Mouse (Mus musculus) erythroid progenitor cell, adult 5-6 weeks (primary cell): Measurements from ENCODE around the gene Pan2. TPM values are rescaled to one million over a fixed set of nuclear protein-coding genes. Genes with fewer than 3 reads are reported as not detected.
"Not testable (repeated sequence)": the region's sequence is repeated elsewhere in the genome, so short reads cannot be mapped to it uniquely, and the experiment has no call there.

Experiments used
- ATAC-seq: replicated peaks from 2 replicates; pipeline ENCODE4 v1.8.0; 2016; ENCODE audit warnings: moderate number of reproducible peaks, mild to moderate bottlenecking, moderate TSS enrichment, inconsistent platforms; ENCODE audit not compliant: poor library complexity, low FRiP score, severe bottlenecking
- total RNA-seq, 2 experiments: library from RNA; stranded (forward) in 1 of 2; stranded (reverse) in 1 of 2; fragments of 150-400 nt in 1 of 2; fragments of 186-747, 209-891 nt in 1 of 2; gene quantifications; 2 replicates each; pipeline versions ENCODE4 v1.2.3 to v1.2.4; 2015 to 2017; ENCODE audit warnings: low replicate concordance in 2 of 2

Pan2 gene
- total RNA-seq, 2 experiments from 2014 or later, result 27.0 to 34.8 TPM

DNA sequence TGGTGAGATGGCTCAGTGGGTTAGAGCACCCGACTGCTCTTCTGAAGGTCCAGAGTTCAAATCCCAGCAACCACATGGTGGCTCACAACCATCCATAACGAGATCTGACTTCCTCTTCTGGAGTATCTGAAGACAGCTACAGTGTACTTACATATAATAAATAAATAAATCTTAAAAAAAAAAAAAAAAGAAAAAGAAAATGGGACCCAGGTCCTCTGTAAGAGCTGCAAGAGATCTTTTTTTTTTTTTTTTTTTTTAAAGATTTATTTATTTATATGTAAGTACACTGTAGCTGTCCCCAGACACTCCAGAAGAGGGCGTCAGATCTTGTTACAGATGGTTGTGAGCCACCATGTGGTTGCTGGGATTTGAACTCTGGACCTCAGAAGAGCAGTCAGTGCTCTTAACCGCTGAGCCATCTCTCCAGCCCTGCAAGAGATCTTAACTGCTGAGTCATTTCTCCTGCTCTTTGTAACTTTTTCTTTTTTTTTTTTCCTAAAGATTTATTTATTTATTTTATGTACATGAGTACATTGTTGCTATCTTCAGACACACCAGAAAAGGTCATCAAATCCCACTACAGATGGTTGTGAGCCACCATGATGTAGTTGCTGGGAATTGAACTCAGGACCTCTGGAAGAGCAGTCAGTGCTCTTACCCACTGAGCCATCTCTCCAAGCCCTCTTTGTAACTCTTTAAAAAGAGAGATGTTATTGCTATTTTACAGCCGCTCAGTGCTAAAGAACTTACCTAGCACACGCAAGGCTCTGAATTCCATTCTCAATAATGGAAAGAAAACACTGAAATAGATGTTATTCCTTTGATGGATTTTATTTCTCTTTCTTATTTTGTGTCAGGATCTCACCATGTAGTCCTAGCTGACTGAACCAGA is 29.5 kb downstream of the Pan2 start:
- not testable (repeated sequence) for ATAC-seq

DNA sequence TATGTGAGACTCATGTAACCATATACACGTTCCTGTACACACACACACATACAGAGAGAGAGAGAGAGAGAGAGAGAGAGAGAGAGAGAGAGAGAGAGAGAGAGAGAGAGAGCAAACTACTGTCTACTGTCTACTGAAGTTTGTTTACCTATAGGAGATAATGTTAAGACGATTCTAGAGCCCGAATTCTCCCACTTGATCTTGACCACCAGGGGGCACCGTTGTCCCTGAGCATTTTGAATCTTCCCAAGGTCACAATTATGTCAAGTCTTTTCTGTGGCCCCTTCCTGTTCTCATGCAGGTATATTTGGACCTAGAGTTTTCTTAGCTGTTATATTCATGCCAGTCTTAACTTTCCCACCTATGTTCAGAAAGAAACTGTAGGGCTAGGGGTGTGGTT is 32.4 kb downstream of the Pan2 start:
- ATAC-seq, result peak; percentile 50

DNA sequence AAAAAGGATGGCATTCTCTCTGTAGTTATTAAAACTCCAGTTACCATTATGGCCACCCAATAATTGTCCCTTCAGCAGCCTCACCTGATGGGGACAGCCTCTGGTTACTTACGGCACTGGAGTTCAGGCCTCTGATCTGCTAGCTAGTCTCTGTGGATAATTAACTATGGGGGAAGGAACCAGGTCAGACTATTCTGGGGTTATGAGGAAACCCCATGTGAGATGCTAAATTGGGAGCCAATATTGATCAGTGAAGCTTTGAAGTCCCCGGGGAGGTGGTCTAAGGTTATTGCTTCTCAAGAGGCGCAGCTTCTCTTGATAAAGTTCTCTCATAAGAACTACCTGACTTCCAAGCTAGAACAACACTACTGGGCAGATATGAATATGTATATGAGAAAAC is 33.1 kb downstream of the Pan2 start:
- ATAC-seq, result no peak

DNA sequence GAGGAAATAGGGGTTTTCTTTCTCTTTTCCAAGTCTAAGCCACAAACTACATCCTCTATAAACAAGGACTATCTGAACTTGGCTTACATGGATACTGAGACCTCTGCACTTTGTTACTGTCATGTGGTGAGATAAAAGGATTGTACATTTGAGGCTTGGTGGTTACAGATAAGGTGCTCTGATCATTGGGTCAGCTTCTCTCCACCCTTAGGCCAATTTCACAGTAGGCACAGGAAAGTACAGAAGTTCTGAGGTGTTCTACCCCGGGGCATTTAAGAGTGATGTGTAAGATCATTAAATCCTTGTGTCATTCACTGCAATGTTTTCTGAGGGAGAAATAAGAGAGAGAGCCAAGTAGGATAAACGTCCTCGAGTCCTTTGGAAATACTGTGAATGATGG is 33.5 kb downstream of the Pan2 start:
- peak; percentile 56 for ATAC-seq

DNA sequence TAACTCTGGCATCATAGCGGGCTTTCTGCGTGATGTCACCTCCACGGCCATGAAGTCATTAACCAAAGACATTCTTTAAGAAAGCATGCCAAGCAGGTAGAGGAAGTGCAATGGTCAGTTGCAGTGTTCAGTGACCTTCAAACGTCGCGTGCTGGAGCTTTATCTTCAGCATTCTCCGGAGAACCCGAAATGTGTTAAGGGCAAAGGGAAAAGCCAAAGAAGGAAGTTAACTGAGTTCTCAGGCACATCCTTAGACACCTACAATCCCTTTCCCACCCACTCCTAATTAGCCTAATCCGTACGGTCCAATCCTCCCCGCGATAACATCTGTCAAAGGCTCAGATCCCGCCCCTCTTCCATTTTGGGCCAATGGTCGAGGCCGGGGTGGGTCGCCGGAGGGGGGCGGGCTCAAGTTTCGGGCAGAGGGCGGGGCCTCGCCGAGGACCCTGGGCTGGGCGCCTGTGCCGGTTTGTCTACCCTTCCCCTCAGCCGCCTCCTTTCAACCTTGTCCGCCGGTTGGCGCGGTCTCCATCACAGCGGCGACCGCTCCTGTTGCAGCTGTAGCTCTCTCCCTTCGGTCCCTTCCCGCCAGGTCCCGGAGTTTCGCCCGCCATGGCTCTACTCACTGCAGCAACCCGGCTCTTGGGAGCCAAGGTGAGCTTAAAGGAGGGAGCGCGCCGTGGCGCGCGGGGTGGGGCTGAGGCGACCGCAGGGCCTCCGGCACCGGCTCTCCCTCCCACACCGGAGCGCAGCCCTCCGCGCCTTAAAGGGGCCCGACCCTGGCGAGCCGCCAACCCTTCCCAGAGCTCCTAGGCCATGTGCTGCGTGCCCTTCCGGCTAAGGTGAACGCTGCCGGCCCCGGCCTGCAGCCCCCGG is 34.4 kb downstream of the Pan2 start, which contains the start of gene Cs:
Gene Cs (plus strand): TSS at position 429 of the 876 bp plus-strand sequence.
- peak; percentile 71 for ATAC-seq

DNA sequence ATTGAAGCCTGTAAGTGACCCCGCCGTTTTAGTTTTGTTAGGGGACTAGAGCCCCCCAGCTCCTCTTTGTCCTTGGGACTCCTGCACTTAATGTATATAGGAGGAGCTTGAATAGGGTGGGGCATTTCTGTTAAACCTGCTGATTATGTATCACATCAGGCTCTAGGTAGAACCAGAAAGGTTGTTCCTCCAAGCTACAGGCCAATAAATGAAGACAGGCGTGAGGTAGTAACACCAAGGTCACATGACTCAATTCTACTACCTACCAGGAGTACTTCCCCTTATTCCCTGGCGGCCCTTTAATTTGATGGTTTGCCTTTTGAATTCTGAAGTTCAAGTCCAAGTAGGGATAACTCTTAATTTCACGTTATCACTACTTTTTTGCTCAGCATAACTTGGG is 35.3 kb downstream of the Pan2 start:
- ATAC-seq, result peak; percentile 6; the same call in 1 of the 2 replicates

DNA sequence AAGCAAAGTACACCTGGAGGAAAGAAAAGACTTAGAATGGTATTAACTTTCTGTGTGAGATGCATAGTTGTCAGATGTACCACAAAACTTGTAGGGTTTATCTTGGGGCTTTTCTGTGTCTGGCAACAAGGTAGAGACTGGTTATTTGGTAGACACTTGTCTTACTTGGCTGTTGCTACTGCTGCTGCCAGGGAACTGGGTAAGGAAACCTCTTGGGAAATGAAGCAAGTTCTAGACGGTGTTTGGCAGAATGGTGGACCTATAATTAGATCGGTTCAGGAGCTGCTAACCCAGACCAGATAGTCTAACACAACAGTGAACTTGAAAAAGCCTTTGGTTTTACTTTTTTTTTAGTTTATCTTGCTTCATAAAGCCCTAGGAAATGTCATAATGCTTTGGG is 35.8 kb downstream of the Pan2 start:
- ATAC-seq, result no peak

DNA sequence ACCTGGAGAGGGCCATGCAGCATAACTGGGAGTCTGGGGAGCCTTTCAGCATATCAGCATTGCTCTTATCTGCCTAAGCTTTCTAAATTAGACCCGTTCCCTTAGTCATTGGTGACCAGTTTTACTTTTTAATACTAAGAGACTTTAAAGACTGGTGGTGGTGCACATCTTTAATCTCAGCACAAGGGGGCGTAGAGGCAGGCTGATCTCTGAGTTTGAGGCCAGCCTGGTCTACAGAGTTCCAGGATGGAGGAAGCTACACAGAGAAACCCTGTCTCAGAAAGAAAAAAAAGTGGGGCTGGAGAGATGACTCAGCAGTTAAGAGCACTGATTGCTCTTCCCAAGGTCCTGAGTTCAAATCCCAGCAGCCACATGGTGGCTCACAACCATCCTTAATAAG is 37.1 kb downstream of the Pan2 start:
- ATAC-seq, result no peak

DNA sequence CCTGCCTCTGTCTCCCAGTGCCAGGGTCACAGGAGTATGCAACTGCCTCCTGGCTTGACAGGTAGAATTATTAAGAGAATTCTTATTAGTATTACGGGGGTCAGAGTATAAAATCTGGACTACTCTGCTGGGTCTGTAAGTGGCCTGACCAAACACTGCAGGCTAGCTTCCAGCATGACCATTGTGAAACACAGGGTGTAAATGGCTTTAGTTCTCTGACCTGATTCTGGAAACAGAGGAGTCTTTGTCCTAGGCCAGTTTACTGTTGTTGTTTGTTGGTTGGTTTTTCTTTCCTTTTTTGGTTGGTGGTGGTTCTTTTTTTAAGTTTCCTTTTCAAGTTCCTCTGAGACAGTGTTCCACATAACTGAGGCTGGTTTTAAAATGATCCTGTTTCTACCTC is 40.3 kb downstream of the Pan2 start:
- ATAC-seq, result no peak

DNA sequence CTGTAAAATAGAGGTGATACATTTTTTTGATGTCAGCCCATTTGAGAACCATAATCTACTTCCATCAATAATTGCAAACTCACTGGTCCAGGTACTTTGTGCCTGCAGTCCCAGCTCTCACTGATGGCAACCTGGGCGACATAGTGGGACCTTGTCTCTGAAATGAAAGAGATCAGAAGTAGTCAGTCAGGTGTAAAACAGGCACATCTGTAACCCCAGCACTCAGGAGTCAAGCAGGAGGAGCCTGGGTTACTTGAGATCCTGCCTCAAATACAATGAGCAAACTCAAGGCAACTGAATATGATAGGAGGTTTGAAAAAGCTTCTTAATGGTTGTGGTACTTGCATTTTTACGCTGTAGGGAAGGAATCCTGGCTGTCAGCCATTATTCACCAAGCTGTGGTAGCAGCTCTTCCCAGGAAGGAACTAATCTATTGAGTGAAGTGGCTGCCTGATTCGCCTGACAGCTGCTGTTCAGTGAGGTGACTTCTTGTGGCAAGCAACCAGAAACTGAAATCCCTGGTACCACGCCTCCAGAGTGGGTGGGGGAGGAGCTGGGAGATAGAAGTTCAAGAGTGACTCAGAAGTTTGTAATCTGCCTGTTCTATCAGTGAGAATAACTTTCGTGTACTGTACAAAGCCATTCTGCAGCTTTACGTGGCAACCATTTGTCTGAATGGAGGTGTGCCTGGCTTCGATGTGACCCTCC is 41.6 kb downstream of the Pan2 start:
- ATAC-seq, result peak; percentile 95

DNA sequence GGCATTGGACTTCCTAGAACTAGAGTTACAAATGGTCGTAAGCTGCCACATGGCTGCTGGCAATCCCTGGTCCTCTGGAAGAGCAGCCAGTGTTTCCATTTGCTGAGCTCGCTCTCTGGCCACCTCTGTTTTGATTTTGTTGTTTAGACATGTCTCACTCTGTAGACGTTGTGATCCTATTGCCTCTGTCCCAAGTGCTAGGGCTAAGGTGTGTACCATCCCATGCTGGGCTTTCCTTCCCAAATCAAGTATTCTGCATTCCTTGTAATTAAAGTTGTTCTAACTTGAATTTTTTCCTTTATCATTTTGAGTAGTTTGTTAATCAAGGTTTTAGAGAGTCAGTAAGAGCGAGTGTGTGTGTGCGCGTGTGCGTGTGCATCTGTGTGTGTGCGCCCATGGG is 44.4 kb downstream of the Pan2 start:
- no peak for ATAC-seq

DNA sequence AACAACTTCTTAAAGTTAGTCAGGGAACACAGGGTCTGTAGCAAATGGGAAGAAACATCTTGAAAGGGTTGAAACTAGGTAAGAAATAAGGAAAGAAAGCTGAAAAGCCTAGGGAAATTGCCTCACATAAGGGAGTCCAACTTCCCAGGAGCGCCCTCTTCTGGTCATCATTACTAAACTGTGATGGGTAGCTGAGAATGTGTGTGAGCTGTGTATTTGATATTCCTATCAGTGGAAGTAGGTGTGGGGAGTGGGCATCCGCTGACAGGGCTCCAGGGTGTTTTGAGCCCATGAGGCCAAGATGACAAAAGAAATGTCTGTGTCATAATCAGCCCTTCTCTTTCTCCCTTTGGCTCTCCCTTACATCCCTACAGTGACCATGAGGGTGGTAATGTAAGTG is 55.7 kb downstream of the Pan2 start:
- ATAC-seq, result peak; percentile 56; the same call in 1 of the 2 replicates

DNA sequence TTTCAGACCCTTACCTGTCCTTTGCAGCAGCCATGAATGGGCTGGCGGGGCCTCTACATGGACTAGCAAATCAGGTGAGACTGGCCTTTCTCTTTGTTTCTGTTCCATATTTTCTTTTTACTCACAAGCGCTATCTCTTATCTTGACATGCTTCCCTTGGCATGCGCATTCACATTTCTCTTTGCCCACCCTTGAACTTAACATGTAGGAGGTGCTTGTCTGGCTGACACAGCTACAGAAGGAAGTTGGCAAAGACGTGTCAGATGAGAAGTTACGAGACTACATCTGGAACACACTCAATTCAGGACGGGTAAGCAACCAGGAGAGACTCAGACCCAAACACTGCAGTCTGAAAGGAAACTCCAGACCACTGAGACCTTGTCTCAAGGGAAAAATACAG is 56.1 kb downstream of the Pan2 start:
- ATAC-seq, result no peak

DNA sequence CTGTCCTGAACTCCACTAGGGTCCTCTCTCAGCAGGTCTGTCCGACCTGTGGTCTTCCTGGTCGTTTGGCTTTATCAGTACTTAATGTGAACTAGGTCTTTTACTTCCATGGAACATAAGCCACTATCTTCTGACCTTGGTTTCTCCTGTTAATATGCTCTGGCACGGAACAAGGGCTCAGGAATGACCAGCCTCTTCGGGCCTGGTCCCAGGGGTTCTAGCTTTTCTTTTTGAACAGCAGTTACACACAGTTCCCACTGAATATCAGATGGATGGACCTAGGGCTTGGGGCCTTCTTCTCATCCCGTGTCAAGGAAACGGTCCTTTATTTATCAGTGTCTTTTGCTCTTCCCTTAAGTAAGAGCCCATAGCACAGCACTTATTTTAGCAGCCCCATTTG is 58.7 kb downstream of the Pan2 start:
- no peak for ATAC-seq

DNA sequence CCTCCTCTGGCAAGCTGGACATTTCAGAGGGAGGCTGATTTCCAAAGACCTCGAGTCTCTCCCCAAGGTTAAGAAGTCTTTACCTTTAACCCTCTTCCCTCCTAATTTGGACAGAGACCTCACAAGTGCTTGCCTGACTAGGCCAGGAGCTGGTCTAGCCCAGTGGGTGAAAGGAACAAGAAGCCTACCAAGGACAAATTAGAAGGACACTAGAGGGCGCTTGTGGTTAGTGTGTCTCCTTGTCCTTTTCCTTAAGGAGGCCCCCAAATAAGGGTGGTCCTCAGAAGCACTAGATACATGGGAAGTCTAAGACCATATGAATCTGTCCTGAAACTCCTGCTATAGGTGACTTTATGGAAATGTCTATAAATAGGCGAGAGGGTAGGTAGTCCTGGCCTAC is 59.4 kb downstream of the Pan2 start:
- ATAC-seq, result no peak

DNA sequence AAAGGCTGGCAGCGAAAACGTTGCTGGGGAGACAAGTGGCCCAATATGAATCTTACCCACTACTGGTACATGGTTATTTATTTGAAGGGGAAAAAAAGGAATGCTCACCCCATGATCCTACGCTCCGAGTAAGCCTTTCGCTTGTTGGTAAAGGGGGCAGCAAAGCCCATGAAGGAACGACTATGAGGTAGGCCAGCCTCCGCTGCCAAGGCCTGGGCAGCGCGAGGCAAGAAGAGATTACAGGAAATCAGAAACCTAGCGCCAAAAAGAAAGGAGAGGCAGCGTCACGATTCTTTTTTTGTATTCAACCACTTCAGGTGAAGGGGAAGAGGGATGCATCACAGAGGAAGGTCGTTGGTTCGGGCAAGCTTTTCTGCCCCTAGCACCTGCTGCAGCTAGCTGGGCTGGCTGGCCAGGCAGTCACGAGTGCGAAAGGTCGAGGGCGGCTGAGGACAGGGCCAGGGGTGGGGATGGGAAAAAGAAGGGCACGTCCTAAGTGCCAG is 64.8 kb downstream of the Pan2 start:
- peak; percentile 30; the same call in 1 of the 2 replicates for ATAC-seq

DNA sequence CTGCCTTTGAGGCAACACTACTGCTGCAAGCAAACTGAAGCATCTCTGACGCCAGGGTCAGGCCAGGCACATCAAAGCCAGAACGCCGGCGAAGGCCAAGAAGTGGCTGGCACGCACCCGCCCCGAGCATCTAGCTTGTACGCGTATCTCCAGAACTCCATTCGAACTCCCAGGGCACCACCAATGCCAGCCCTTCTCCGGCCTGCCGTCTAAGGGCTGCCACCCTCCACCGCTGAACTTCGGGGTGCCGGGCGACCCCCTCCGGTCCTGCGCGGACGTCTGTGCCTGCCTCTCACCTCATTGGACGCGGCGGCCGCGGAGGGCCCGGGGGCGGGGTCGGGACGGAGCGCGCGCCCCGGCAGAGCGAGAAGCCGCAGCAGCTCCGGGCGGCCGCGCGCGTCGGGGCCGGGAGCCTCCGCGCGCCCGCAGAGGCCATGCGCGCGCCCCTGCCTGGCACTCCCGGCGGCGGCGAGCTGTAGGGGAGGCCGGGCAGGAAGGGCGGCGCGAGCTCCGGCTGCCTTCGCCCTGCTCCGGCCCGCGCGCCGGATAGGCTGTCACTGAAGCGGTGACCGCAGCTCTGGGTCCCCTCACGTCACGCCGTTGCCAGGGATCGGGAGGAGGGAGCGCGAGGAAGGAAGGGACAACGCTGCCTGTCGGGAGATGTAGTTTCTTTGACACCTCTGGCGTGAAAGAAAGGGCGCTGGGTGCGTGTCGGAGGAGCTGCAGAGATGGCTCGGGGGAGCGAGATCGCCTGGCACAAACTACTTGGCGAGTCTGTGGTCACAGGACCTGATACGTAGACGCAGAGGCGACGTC is 65.5 kb downstream of the Pan2 start, which contains the start of gene Coq10a:
Gene Coq10a (minus strand): TSS at position 596 of the 816 bp plus-strand sequence.
- peak; percentile 91 for ATAC-seq

DNA sequence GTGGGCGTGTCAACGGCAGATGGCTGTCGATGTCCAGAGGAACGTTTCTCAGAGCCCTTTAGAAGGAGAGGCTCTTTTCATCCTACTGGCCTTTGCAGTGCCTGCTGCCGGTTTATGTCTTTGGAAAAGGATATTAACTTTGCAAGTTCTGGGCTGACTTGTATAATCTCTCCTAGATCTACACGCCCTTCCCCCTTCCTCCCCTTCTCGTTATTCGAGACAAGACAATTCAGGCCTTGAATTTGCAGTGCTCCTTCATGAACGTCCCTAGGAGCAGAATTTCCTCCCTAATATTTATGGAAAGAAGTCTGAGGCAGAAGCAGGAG is 66.0 kb downstream of the Pan2 start:
- ATAC-seq, result no peak

DNA sequence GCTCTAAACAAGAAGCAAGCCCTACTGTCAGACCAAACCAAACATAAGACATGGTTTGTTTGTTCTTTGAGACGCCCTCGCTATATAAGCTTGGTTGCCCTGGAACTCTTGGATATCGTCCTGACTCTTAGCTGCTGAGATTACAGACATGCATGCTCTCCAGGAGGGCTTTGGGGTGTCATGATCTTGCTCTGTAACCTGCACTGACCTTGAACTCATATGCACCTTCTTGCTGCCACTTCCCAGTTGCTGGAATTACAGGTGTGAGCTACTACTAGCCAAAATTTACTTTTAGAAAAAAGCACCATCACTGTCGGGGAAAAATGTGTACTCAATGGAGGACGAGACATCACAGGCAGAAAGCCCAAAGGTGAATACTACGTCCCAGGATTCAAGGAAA is 66.5 kb downstream of the Pan2 start:
- no peak for ATAC-seq
